Mouse (Mus musculus) kidney, postnatal 0 days (tissue): ENCODE measurements at regions not wholly inside any gene's neighbourhood (a gene's known extent, or its start where the extent isn't known, plus 50 kb on each side); places are given as distances from the start of the nearest gene placed in this dataset.

Experiments
- ATAC-seq: fragments of 200-750 bp; cut with Nextera tagmentation; replicated peaks from 2 replicates; pipeline ENCODE4 v1.8.0; 2017; ENCODE audit warnings: low read depth, moderate number of reproducible peaks, moderate TSS enrichment, moderate library complexity; ENCODE audit not compliant: low FRiP score
- DNase-seq: peaks from one replicate; pipeline ENCODE4 v3.0.0-alpha.2; 2016; ENCODE audit warnings: low spot score
- H3K27ac ChIP-seq: fragments of 300-500 bp; sonication (generic); 2 replicates; pipeline ENCODE4 v1.5.1; 2014; ENCODE audit warnings: mild to moderate bottlenecking
- H3K27me3 ChIP-seq: fragments of 300-500 bp; sonication (generic); 2 replicates; pipeline ENCODE4 v1.6.1; 2014; ENCODE audit warnings: low read length, mixed read lengths; ENCODE audit not compliant: insufficient read depth
- H3K36me3 ChIP-seq: fragments of 300-500 bp; sonication (generic); 2 replicates; pipeline ENCODE4 v1.6.1; 2014; ENCODE audit warnings: low read length, mixed read lengths; ENCODE audit not compliant: insufficient read depth
- H3K4me1 ChIP-seq: fragments of 300-500 bp; sonication (generic); replicated peaks from 2 replicates; pipeline ENCODE4 v1.6.1; 2014; ENCODE audit warnings: antibody characterized with exemption, low read length, mixed read lengths; ENCODE audit not compliant: insufficient read depth
- H3K4me2 ChIP-seq: fragments of 300-500 bp; sonication (generic); 2 replicates; pipeline ENCODE4 v1.6.1; 2014; ENCODE audit warnings: mild to moderate bottlenecking, low read length, moderate library complexity, mixed read lengths
- H3K4me3 ChIP-seq: fragments of 300-500 bp; sonication (generic); replicated peaks from 2 replicates; pipeline ENCODE4 v1.5.1; 2014; ENCODE audit warnings: low read depth, low read length
- H3K9ac ChIP-seq: fragments of 300-500 bp; sonication (generic); 2 replicates; pipeline ENCODE4 v1.6.1; 2014; ENCODE audit warnings: low read depth, low read length
- H3K9me3 ChIP-seq: fragments of 300-500 bp; sonication (generic); replicated peaks from 2 replicates; pipeline ENCODE4 v1.6.1; 2016; ENCODE audit warnings: low read length, inconsistent platforms, mixed read lengths
- CTCF ChIP-seq: IDR thresholded peaks from 2 replicates; pipeline ENCODE4 v1.5.1; 2016; ENCODE audit warnings: antibody characterized with exemption, low read depth, mild to moderate bottlenecking, moderate library complexity
- WGBS: fragments of 180-500 bp; shearing (Covaris S2); extraction: QIAGEN DNeasy Blood & Tissue Kit; methylation state at CpG from one replicate; pipeline ENCODE4 v1.1.7; 2014; 5-methylcytosine and 5-hydroxymethylcytosine counted together

DNA sequence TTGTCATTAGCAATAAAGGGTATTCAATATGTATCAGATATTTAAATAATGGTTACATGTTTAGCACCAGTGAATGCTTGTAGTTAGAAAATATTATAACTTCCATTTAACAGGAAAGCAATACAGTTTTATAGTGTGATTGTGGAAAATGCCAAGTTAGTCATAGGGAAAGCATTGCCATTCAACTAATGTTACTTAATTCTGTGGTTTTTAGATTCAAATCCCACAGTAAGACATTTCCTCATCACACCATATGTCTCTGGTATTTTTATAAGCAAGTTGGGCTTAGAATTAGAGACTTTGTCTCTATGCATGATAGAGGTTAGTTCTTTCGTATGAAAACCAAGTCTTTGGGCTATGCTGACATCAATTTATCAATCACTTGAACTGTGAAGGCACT is 133.0 kb downstream of the Prr30 start:
- ATAC-seq = no peak
- Histone ChIP-seq H3K9ac (no peak overlapping the region), H3K27ac (no peak overlapping the region), H3K4me3 (no peak overlapping the region), H3K9me3 (no peaks in the 10 kb centered on the region), H3K4me2 (no peak overlapping the region), H3K27me3 (no peaks in the 10 kb centered on the region), H3K4me1 (no peaks in the 10 kb centered on the region), H3K36me3 (no peaks in the 10 kb centered on the region)
- no peak for DNase-seq
- 79% methylated on average over 1 of the region's 1 CpGs for WGBS
- no peak for TF ChIP-seq CTCF

DNA sequence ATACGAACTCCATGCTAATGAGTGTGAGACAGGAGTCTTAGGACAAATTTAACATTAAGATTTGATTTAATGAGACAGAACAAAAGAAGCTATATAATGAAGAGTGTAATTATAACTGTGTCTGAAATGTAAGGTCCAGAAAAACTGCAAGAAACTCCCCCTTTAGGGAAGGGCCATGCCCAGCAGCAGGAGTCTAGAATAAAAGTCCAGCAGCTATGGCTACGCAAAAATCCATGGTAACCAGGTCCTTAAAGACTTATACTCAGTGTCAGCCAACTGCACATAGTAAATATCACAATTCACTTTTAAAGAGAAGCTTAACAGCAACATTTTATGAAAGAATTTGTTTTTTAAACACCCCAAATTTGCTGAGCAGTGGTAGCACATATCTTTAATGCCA is 143.3 kb downstream of the Prr30 start:
- H3K9me3 ChIP-seq = no peaks in the 10 kb centered on the region
- DNase-seq (no peak), ATAC-seq (no peak)
- H3K4me3 ChIP-seq = no peak overlapping the region
- H3K9ac ChIP-seq = no peak overlapping the region
- H3K27me3 ChIP-seq = no peaks in the 10 kb centered on the region
- no peaks in the 10 kb centered on the region for H3K36me3 ChIP-seq
- 89% methylated on average over 2 of the region's 2 CpGs for WGBS
- H3K4me1 ChIP-seq = no peaks in the 10 kb centered on the region
- no peak overlapping the region for H3K4me2 ChIP-seq
- TF ChIP-seq CTCF = no peak
- H3K27ac ChIP-seq = no peak overlapping the region

DNA sequence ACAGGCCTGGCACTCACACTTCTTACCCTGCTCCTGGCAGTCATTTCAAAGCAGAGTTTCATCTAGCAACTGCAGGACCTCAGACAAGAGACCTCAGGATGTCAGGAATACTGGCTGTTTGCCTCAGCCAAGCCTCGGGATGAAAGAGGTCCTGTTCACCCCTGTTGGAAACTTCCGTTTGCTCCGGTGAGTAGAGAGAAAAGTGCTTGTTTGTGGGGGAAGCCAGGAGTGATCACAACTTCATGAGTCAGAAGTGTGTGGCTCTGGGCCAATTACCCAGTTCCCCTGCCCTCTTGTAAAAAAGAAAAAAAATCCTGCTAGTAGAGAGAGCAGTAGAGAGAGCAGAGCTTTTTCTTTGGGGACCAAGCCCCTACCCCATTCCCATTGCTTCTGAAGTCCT is 144.2 kb downstream of the Prr30 start:
- TF ChIP-seq CTCF = no peak
- no peaks in the 10 kb centered on the region for H3K27me3 ChIP-seq
- H3K27ac ChIP-seq = no peak overlapping the region
- no peaks in the 10 kb centered on the region for H3K4me1 ChIP-seq
- H3K4me3 ChIP-seq = no peak overlapping the region
- WGBS = 6% methylated on average over 3 of the region's 3 CpGs
- no peak overlapping the region for H3K9ac ChIP-seq
- no peaks in the 10 kb centered on the region for H3K9me3 ChIP-seq
- DNase-seq = peak; percentile 24
- H3K36me3 ChIP-seq = no peaks in the 10 kb centered on the region
- H3K4me2 ChIP-seq = no peak overlapping the region
- no peak for ATAC-seq

DNA sequence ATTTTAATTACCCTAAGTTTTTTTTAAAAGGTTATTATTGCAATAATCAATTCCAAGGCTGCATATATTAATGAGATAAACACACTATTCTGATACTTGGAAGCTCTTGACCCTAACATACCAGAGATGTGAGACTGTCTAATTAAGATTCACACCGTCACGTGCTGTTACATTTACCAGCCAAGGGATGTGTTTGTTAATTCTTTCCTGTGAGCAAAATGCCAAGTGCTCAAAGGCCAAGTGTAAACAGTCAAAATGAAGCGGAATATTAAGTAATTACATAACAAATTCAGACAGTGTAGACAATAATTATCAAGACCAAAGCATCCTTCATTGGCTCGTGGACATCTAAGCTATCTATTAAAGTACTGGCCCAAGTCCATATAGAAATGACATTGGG is 145.3 kb downstream of the Prr30 start:
- Histone ChIP-seq H3K27me3 (no peaks in the 10 kb centered on the region), H3K4me1 (no peaks in the 10 kb centered on the region), H3K4me3 (no peak overlapping the region), H3K4me2 (no peak overlapping the region), H3K9me3 (no peaks in the 10 kb centered on the region), H3K9ac (no peak overlapping the region), H3K36me3 (no peaks in the 10 kb centered on the region), H3K27ac (no peak overlapping the region)
- TF ChIP-seq CTCF = no peak
- DNase-seq (peak; percentile 12), ATAC-seq (no peak)
- WGBS = 71% methylated on average over 4 of the region's 4 CpGs

DNA sequence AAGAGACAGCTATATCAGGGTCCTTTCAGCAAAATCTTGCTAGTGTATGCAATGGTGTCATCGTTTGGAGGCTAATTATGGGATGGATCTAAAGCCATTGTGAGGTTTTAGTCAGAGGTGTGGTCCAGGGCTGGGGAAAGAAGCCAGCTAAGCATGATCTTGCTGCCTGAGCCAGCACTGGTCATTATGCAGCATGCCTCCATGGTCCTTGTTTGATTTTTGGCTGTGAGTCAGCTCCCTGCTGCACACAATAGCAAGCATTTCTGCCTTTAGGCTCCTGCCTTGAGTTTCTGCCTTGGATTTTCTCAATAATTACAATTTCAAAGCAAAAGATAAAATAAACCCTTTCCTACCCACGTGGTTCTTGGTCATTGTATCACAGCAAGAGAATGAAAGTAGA is 147.4 kb downstream of the Prr30 start:
- Histone ChIP-seq H3K27ac (no peak overlapping the region), H3K27me3 (no peaks in the 10 kb centered on the region), H3K4me3 (no peak overlapping the region), H3K36me3 (no peaks in the 10 kb centered on the region), H3K4me1 (no peaks in the 10 kb centered on the region), H3K9ac (no peak overlapping the region), H3K9me3 (no peaks in the 10 kb centered on the region), H3K4me2 (no peak overlapping the region)
- WGBS = 77% methylated on average over 2 of the region's 2 CpGs
- no peak for DNase-seq
- no peak for ATAC-seq
- no peak for TF ChIP-seq CTCF

DNA sequence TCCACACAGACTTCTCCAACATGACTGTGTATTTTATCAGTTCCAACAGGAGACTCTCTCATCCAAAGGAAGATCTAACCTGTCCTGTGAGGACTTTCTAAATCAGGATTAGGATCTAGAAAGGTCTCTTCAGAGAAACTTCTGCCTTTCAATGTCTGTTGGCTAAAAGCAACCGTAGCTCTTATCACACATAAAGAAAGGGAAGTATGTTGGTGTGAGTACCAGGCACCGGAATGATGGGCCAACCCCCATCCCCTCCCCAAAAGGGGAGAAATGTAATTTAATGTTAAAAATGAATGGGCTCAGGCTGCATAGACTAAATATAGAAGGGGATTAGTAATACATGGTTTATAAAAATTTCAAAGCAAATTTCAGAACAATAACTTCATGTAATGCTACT is 149.9 kb downstream of the Prr30 start:
- H3K4me1 ChIP-seq = no peaks in the 10 kb centered on the region
- TF ChIP-seq CTCF = no peak
- ATAC-seq (no peak), DNase-seq (no peak)
- no peak overlapping the region for H3K27ac ChIP-seq
- no peaks in the 10 kb centered on the region for H3K9me3 ChIP-seq
- no peak overlapping the region for H3K4me3 ChIP-seq
- no peaks in the 10 kb centered on the region for H3K27me3 ChIP-seq
- no peaks in the 10 kb centered on the region for H3K36me3 ChIP-seq
- 90% methylated on average over 2 of the region's 2 CpGs for WGBS
- H3K9ac ChIP-seq = no peak overlapping the region
- H3K4me2 ChIP-seq = no peak overlapping the region

DNA sequence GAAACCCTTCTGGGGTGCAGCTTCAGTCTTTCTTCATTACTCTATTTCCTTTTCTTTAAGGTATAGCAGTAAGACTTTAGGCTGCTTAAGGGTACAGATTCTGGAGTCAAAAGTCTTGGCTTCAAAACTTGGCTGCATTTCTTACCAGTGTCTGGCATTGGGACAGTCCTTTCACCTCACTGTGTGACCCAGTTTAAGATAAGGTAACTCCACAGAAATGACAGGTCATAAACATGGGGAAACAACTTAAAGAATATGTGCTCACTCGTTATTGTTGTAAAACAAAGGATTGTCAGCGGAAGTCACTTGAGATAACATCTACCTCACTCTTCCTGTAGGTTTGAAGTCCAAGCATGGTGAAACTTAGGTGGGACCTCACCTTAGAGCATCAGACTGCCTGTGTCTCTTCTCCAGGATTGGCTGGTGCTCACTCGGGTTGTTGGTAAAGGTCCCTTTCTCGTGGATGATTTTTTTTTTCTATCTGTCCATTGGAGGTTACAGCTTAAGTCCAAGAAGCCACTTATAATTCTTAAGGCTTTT is 150.4 kb downstream of the Prr30 start:
- H3K27me3 ChIP-seq = no peaks in the 10 kb centered on the region
- no peaks in the 10 kb centered on the region for H3K9me3 ChIP-seq
- DNase-seq (no peak), ATAC-seq (no peak)
- H3K4me3 ChIP-seq = no peak overlapping the region
- no peak overlapping the region for H3K9ac ChIP-seq
- H3K4me1 ChIP-seq = no peaks in the 10 kb centered on the region
- no peak overlapping the region for H3K4me2 ChIP-seq
- no peak for TF ChIP-seq CTCF
- WGBS = 67% methylated on average over 4 of the region's 4 CpGs
- no peaks in the 10 kb centered on the region for H3K36me3 ChIP-seq
- no peak overlapping the region for H3K27ac ChIP-seq
